Mouse (Mus musculus) heart, postnatal 0 days (tissue): Measurements from ENCODE around the gene Kcnma1. TPM values are rescaled to one million over a fixed set of nuclear protein-coding genes. Genes with fewer than 3 reads are reported as not detected.

Experiments
- ATAC-seq: fragments of 200-750 bp; cut with Nextera tagmentation; 2 replicates; pipeline ENCODE4 v1.8.0; 2017; ENCODE audit warnings: low read depth, moderate number of reproducible peaks, moderate library complexity; ENCODE audit not compliant: insufficient read depth
- DNase-seq: peaks from one replicate; pipeline ENCODE4 v3.0.0-alpha.2; 2016; ENCODE audit warnings: low spot score
- H3K27ac ChIP-seq: fragments of 300-500 bp; sonication (generic); 2 replicates; pipeline ENCODE4 v1.5.1; 2014; ENCODE audit warnings: low read depth, mild to moderate bottlenecking
- H3K27me3 ChIP-seq: fragments of 300-500 bp; sonication (generic); 2 replicates; pipeline ENCODE4 v1.6.1; 2014; ENCODE audit warnings: low read length, mixed read lengths; ENCODE audit not compliant: control insufficient read depth, insufficient read depth
- H3K36me3 ChIP-seq: fragments of 300-500 bp; sonication (generic); replicated peaks from 2 replicates; pipeline ENCODE4 v1.6.1; 2014; ENCODE audit warnings: low read length, mixed read lengths; ENCODE audit not compliant: control insufficient read depth, insufficient read depth
- H3K4me1 ChIP-seq: fragments of 300-500 bp; sonication (generic); 2 replicates; pipeline ENCODE4 v1.6.1; 2014; ENCODE audit warnings: antibody characterized with exemption; ENCODE audit not compliant: control insufficient read depth, insufficient read depth
- H3K4me2 ChIP-seq: fragments of 300-500 bp; sonication (generic); 2 replicates; pipeline ENCODE4 v1.6.1; 2014; ENCODE audit warnings: low read depth, mild to moderate bottlenecking, low read length, moderate library complexity
- H3K4me3 ChIP-seq: fragments of 300-500 bp; sonication (generic); 2 replicates; pipeline ENCODE4 v1.5.1; 2014; ENCODE audit warnings: low read depth, low read length
- H3K9ac ChIP-seq: fragments of 300-500 bp; sonication (generic); replicated peaks from 2 replicates; pipeline ENCODE4 v1.6.1; 2014; ENCODE audit warnings: low read depth, low read length, mixed read lengths
- H3K9me3 ChIP-seq: fragments of 300-500 bp; sonication (generic); replicated peaks from 2 replicates; pipeline ENCODE4 v1.6.1; 2016; ENCODE audit warnings: low read length; ENCODE audit not compliant: control insufficient read depth
- CTCF ChIP-seq: IDR thresholded peaks from 2 replicates; pipeline ENCODE4 v1.5.1; 2016; ENCODE audit warnings: antibody characterized with exemption, control low read depth, low read depth
- EP300 ChIP-seq: IDR thresholded peaks from 2 replicates; pipeline ENCODE4 v1.6.1; 2016; ENCODE audit warnings: antibody characterized with exemption, low read depth
- WGBS: fragments of 180-500 bp; shearing (Covaris S2); extraction: QIAGEN DNeasy Blood & Tissue Kit; methylation state at CpG from one replicate; pipeline ENCODE4 v1.1.7; 2014; 5-methylcytosine and 5-hydroxymethylcytosine counted together
- polyA plus RNA-seq: library from polyadenylated mRNA; unstranded; fragments of >200 nt; fragmentation: Nextera tagmentation; extraction: Ambion mirVana; gene quantifications from 2 replicates; pipeline ENCODE4 v1.2.1, GENCODE M21; 2015
- total RNA-seq: library from RNA; depleted of rRNA; stranded (reverse); fragments of >200 nt; gene quantifications from 2 replicates; pipeline ENCODE4 v1.2.3, GENCODE M21; 2014; ENCODE audit warnings: low replicate concordance

The Kcnma1 gene
- total and polyA plus RNA-seq, 2 experiments from 2014 or later: 0.10 to 1.3 TPM

DNA sequence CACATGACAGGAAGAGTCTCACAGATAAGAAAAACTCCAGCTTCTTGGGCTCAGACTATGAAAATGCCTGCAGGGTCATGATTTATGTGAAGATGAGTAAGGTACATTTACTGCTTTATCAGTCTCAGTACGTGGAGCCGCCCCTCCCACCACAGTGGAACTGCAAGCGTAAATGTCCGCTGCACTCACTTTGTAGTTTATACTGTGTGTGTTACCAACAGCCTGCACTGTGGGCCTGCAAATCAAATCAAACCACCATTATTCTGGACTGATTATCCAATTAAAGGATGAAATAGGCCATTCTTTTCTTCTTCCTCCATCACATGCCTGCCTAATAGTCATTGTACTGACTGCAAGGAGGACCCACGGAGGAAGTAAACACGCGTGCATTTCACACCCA, 449.8 kb downstream of the Kcnma1 start:
- Histone ChIP-seq H3K4me1 (no peaks in the 10 kb centered on the region), H3K4me2 (no peak overlapping the region), H3K9ac (no peak overlapping the region), H3K36me3 (no peaks in the 10 kb centered on the region), H3K27ac (no peak overlapping the region), H3K9me3 (no peaks in the 10 kb centered on the region; the same call in 1 of the 2 replicates), H3K4me3 (no peak overlapping the region), H3K27me3 (no peaks in the 10 kb centered on the region)
- DNase-seq (no peak), ATAC-seq (no peak)
- TF ChIP-seq CTCF: no peak
- no peak for TF ChIP-seq EP300
- 75% methylated on average over 7 of the region's 7 CpGs for WGBS

DNA sequence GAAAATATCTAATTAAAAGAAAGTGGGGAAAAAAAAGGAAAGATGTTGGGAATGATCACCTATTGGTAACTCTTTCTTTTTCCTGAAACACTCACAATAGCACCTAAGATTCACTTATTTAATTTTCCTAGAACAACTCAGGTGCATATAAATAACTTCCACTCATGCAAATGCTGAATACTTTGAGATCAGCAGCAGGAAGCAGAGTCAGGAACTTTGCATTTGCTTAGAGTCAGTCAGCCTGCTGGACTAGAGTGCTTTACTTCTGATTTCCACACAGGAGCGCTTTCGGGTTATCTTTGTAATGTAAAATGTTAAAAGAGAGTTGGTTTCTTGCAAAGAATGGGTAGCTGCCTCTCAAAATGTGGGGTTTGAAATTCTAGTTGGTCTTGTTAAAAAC, 451.1 kb downstream of the Kcnma1 start:
- Histone ChIP-seq H3K4me3 (no peak overlapping the region), H3K27ac (no peak overlapping the region), H3K9ac (no peak overlapping the region), H3K9me3 (no peaks in the 10 kb centered on the region; the same call in 1 of the 2 replicates), H3K27me3 (no peaks in the 10 kb centered on the region), H3K4me2 (no peak overlapping the region), H3K36me3 (no peaks in the 10 kb centered on the region), H3K4me1 (no peaks in the 10 kb centered on the region)
- ATAC-seq (no peak), DNase-seq (no peak)
- 68% methylated on average over 2 of the region's 2 CpGs for WGBS
- TF ChIP-seq EP300 (no peak), CTCF (no peak)

DNA sequence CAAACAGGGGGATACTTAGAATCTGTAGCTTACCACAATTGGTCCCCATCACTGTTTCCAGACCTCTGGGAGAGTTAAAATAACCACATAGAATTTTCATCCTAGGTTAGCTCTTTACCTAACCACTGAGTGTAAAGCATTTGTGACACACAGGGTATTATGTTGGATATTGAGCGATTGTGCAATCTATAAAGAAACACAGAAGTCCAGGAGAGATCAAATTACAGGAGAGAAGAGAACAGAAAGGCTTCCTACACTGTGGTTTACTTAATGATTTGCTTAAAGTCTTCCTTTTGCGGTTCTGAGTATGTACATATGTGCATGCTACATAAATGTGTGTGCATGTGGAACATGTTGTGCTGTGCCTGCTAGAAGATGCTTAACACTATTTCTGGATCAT, 458.6 kb downstream of the Kcnma1 start:
- H3K9ac ChIP-seq: no peak overlapping the region
- no peaks in the 10 kb centered on the region for H3K27me3 ChIP-seq
- TF ChIP-seq EP300 (no peak), CTCF (no peak)
- H3K4me3 ChIP-seq: no peak overlapping the region
- DNase-seq (no peak), ATAC-seq (no peak)
- H3K9me3 ChIP-seq: no peaks in the 10 kb centered on the region
- no peak overlapping the region for H3K4me2 ChIP-seq
- no peak overlapping the region for H3K27ac ChIP-seq
- no peaks in the 10 kb centered on the region for H3K36me3 ChIP-seq
- H3K4me1 ChIP-seq: no peaks in the 10 kb centered on the region
- WGBS: 73% methylated on average over 2 of the region's 2 CpGs

DNA sequence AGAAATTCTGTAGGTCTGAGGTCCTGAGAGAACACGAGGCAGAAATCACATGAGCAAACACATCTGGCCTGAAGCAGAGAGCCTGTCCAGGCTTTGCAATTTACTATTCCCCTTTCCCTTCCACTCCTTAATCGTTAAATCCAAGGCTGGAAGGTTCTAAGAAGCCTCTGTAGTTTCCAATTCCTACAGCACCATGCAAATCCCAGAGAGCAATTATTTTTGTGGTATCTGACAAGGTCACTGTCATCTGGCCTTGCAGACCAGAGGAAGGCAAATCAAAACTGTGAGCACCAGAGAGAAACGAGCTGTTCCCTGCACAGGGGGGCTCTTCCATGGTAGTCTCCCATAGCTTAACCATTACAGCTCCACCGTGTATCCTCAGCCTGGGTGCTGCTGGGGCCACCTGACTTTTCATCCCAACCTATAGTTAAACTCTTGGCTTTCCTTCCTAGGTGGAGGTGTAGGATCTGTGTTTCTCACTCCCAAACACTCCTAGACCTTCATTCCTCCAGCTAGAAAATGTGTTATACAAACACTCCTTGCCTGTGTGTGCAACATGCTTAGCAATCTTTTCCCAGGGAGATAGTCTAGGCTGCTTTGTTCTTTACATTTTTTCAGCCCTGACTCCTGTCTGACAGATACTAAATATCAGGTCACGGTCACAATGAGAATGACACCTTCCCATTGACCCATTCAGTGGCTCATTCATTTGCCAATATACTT, 461.9 kb downstream of the Kcnma1 start:
- TF ChIP-seq CTCF (no peak), EP300 (no peak)
- no peaks in the 10 kb centered on the region for H3K4me1 ChIP-seq

DNA sequence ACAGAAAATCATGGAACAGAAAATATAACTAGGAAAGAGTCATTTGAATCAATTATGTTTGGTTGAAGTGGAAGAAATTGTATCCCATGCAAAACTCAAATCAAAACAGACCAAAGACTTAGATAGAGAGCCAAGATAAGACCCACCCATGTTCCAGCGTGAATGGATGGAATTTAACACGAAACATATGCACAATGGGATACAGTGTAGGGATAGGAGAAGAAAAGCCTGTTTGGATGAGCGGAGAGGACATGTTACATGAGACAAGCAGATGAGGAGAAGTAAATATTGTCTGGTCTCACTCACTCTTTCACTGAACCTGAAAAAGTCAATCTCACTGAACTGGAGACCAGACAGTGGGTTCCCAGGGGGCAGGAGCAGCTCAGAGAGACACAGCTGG, 463.8 kb downstream of the Kcnma1 start:
- no peak overlapping the region for H3K4me3 ChIP-seq
- no peaks in the 10 kb centered on the region for H3K9me3 ChIP-seq
- no peaks in the 10 kb centered on the region for H3K36me3 ChIP-seq
- no peaks in the 10 kb centered on the region for H3K27me3 ChIP-seq
- no peak overlapping the region for H3K9ac ChIP-seq
- DNase-seq (no peak), ATAC-seq (no peak)
- H3K4me2 ChIP-seq: no peak overlapping the region
- no peaks in the 10 kb centered on the region for H3K4me1 ChIP-seq
- 65% methylated on average over 3 of the region's 3 CpGs for WGBS
- no peak overlapping the region for H3K27ac ChIP-seq
- TF ChIP-seq CTCF: no peak
- no peak for TF ChIP-seq EP300

More for the DNA sequence above, 461.9 kb downstream of the Kcnma1 start:
- no peaks in the 10 kb centered on the region for H3K9me3 ChIP-seq
- H3K36me3 ChIP-seq: no peaks in the 10 kb centered on the region
- no peaks in the 10 kb centered on the region for H3K27me3 ChIP-seq
- H3K27ac ChIP-seq: no peak overlapping the region
- H3K4me3 ChIP-seq: no peak overlapping the region
- H3K4me2 ChIP-seq: no peak overlapping the region
- H3K9ac ChIP-seq: no peak overlapping the region
- 54% methylated on average over 5 of the region's 5 CpGs for WGBS
- ATAC-seq (no peak), DNase-seq (no peak)

DNA sequence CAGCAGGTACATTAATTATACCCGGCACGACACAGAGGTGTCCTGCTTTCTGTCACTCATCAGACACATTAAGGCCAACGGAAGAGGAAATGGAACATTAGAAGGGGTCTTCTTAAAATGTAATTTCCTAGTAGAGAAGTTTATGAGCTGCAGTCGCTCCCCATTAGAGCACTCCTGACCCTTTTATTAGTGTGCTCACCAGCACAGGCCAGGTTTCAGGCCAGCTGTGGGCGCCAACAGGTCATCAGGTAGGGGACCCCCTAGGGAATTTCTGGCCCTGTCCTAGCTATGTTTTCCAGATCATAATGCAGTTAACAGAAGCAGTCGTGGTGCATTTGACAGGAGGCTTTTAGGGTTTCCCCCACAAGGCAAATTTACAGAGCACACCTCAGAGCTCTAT, 472.2 kb downstream of the Kcnma1 start:
- WGBS: 73% methylated on average over 6 of the region's 6 CpGs
- no peak for ATAC-seq
- H3K9me3 ChIP-seq: no peaks in the 10 kb centered on the region
- no peaks in the 10 kb centered on the region for H3K27me3 ChIP-seq
- no peaks in the 10 kb centered on the region for H3K36me3 ChIP-seq
- no peak overlapping the region for H3K4me3 ChIP-seq
- H3K4me2 ChIP-seq: no peak overlapping the region
- TF ChIP-seq EP300: no peak
- no peak for TF ChIP-seq CTCF
- H3K27ac ChIP-seq: no peak overlapping the region
- no peaks in the 10 kb centered on the region for H3K4me1 ChIP-seq
- no peak for DNase-seq
- H3K9ac ChIP-seq: no peak overlapping the region
